Mouse (Mus musculus) testis, adult 2 months (tissue): ENCODE results near the gene Fibp.

Source experiments
- CTCF ChIP-seq: fragments of 200-500 bp; IDR thresholded peaks from 2 replicates; pipeline ENCODE4 v1.5.1; 2012; ENCODE audit warnings: low read depth, mild to moderate bottlenecking, inconsistent platforms, low read length, moderate library complexity; ENCODE audit not compliant: control insufficient read depth, insufficient read depth, insufficient replicate concordance
- POLR2A ChIP-seq: fragments of 200-500 bp; IDR thresholded peaks from 2 replicates; pipeline ENCODE4 v1.6.1; 2012; ENCODE audit warnings: low read depth, mild to moderate bottlenecking, inconsistent platforms, low read length, moderate library complexity; ENCODE audit not compliant: control insufficient read depth

DNA sequence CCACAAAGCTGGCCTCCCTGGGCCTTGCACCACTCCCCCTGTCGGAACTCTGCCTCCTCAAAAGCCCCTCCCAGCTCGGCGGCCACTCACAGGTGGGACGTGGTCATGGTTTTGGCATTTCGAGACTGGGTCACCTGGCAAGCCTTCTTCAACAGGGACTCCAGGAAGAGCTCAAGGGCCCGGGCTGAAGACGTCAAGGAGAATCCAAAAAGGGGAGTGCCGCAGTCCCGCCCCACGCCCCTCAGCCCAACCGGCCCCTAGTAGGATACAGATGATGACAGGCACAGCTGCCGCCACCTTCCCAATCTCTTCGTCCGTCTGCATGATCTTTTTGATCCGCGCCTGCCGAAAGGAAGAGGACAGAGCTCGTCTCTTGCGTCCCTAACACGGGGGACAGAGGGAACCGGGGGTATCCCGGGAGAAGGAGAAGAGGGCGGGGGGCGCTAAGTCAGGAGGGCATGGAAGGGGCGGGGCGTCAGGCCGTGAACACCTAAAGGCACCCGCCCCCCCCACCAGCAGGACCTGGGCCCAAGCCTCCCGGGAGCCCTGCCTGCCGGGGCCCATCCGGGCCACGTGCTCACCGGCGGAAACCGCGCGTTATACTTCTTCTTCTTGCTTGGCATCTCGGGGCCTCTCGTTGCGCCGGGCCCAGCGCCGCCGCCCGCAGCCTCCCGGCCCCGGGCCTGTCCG, 36.2 kb upstream of the Fibp start:
- TF ChIP-seq POLR2A, result no peak; the same call in 1 of the 2 replicates
- no peak for TF ChIP-seq CTCF
